Mouse (Mus musculus) neutrophil, adult 83 days (primary cell): ENCODE data around the gene Clcn5. TPM values are rescaled to one million over a fixed set of nuclear protein-coding genes. Genes with fewer than 3 reads are reported as not detected.

Experiments used
- total RNA-seq, 2 experiments: library from RNA; stranded (reverse); gene quantifications; one replicate each; pipeline ENCODE4 v1.2.4; 2023

Gene Clcn5
- 10 to 100 TPM in 1 of 2 experiments, 1 to 10 TPM in 1; 6.5 to 12.5 TPM for total RNA-seq

GRCm38 (mm10) chrX:7319089-7319721 is at the start of gene Clcn5:
Clcn5 (minus strand) TSS chrX:7319358.

Other genes with a start within 250 kb of the Clcn5 start
- under 1 TPM; 0.31 to 0.44 TPM for gene Usp27x, start 56.5 kb upstream of the Clcn5 start, total RNA-seq